Mouse (Mus musculus) forebrain, embryonic 13.5 days (tissue): Measurements from ENCODE around the gene Arhgdib. TPM values are rescaled to one million over a fixed set of nuclear protein-coding genes. Genes with fewer than 3 reads are reported as not detected.
"Not testable (repeated sequence)": the region's sequence is repeated elsewhere in the genome, so short reads cannot be mapped to it uniquely, and the experiment has no call there.

Experiments used
- ATAC-seq: fragments of 200-750 bp; cut with Nextera tagmentation; 2 replicates; pipeline ENCODE4 v1.8.0; 2017
- H3K27ac ChIP-seq: fragments of 300-500 bp; sonication (generic); 2 replicates; pipeline ENCODE4 v1.5.1; 2015; ENCODE audit warnings: inconsistent platforms, mild to moderate bottlenecking, moderate library complexity
- H3K27me3 ChIP-seq: fragments of 300-500 bp; sonication (generic); 2 replicates; pipeline ENCODE4 v1.6.1; 2015; ENCODE audit warnings: mild to moderate bottlenecking, inconsistent platforms
- H3K36me3 ChIP-seq: fragments of 300-500 bp; sonication (generic); 2 replicates; pipeline ENCODE4 v1.6.1; 2015; ENCODE audit warnings: mild to moderate bottlenecking, inconsistent platforms; ENCODE audit not compliant: poor library complexity, severe bottlenecking
- H3K4me1 ChIP-seq: fragments of 300-500 bp; sonication (generic); 2 replicates; pipeline ENCODE4 v1.6.1; 2015; ENCODE audit warnings: inconsistent platforms
- H3K4me2 ChIP-seq: fragments of 300-500 bp; sonication (generic); 2 replicates; pipeline ENCODE4 v1.6.1; 2015; ENCODE audit warnings: inconsistent platforms, mild to moderate bottlenecking, moderate library complexity
- H3K4me3 ChIP-seq: fragments of 300-500 bp; sonication (generic); 2 replicates; pipeline ENCODE4 v1.5.1; 2015; ENCODE audit warnings: mild to moderate bottlenecking, inconsistent platforms
- H3K9ac ChIP-seq: fragments of 300-500 bp; sonication (generic); 2 replicates; pipeline ENCODE4 v1.6.1; 2015; ENCODE audit warnings: mild to moderate bottlenecking, inconsistent platforms
- H3K9me3 ChIP-seq: fragments of 300-500 bp; sonication (generic); replicated peaks from 2 replicates; pipeline ENCODE4 v1.6.1; 2016; ENCODE audit warnings: inconsistent platforms
- WGBS: fragments of 180-500 bp; shearing (Covaris S2); methylation state at CpG from one replicate; pipeline ENCODE4 v1.1.7; 2015; 5-methylcytosine and 5-hydroxymethylcytosine counted together
- polyA plus RNA-seq: library from polyadenylated mRNA; unstranded; fragments of >200 nt; fragmentation: Nextera tagmentation; extraction: Ambion mirVana; gene quantifications from 2 replicates; pipeline ENCODE4 v1.2.1, GENCODE M21; 2015

Gene Arhgdib
- polyA plus RNA-seq, 1 experiment from 2014 or later: 11.5 TPM

DNA sequence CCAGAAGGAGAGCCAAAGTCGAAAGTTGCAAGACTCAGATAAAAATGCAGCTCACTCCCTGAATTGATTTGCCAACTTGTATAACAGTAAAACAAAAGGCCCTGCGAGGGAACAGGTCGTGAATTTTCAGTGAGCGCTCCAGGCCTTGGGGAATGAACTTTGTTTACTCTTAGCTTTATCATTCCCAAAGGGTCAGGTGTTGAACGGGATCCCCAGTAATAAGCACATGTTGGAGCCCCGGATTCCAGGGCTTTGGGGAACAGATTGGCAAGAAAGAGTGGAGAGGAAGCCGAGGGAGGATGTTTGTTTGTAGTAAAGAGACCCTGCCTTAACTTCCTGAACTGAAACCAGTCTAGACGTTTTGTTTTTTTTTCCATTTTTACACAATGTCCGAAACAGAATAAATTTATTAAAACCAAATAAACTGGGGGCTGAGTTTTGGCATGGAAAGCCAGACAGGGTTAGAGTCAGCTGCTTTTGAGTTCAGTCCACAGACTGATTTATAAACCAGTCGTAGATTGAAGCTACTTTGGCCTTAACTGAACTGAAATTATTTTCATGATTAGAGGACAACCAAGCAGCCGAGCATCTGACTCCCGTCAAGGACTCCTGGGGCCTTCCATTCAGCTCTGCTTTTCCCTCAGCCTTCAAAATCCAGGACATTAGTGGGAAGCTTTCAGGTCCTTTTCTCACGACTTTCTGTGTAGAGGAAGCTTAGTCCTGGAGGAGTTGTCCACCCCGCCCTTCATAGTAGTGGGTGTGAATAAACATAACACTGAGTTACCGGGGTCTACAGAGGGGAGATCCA, 47.0 kb downstream of the Arhgdib start:
- Histone ChIP-seq H3K27ac (no peak overlapping the region), H3K4me1 (no peaks in the 10 kb centered on the region), H3K36me3 (no peaks in the 10 kb centered on the region), H3K9me3 (no peaks in the 10 kb centered on the region), H3K9ac (no peak overlapping the region), H3K27me3 (no peaks in the 10 kb centered on the region), H3K4me2 (no peak overlapping the region), H3K4me3 (no peak overlapping the region)
- no peak for ATAC-seq
- 67% methylated on average over 15 of the region's 15 CpGs for WGBS

GRCm38 (mm10) chr6:136892002-136892401, 49.7 kb downstream of the Arhgdib start:
- 84% methylated on average over 2 of the region's 2 CpGs for WGBS
- no peaks in the 10 kb centered on the region for H3K36me3 ChIP-seq
- ATAC-seq: no peak
- H3K4me2 ChIP-seq: no peak overlapping the region
- no peaks in the 10 kb centered on the region for H3K4me1 ChIP-seq
- no peaks in the 10 kb centered on the region for H3K9me3 ChIP-seq
- no peak overlapping the region for H3K9ac ChIP-seq
- no peaks in the 10 kb centered on the region for H3K27me3 ChIP-seq
- H3K4me3 ChIP-seq: no peak overlapping the region
- no peak overlapping the region for H3K27ac ChIP-seq

DNA sequence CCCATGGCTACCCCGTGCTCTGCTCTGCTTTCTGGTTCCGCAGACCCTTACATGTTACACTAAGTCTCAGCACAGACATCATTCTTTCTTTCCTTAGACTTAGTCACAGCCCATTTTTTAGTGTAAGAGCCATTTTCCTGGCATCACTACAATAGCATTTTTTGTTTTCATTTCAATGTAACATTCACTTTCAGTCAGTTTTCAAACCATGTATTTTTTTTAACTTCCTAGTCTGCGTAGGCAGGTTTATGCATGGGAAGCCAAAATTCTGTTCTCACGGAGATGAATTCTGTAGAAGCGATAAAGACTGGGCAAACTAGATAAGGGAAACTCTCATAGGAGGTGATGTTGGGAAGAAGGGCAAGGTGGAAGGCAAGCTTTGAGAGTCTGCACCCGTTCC, 52.1 kb downstream of the Arhgdib start:
- no peak overlapping the region for H3K4me2 ChIP-seq
- WGBS: 96% methylated on average over 6 of the region's 6 CpGs
- H3K27me3 ChIP-seq: no peaks in the 10 kb centered on the region
- H3K27ac ChIP-seq: no peak overlapping the region
- H3K4me1 ChIP-seq: no peaks in the 10 kb centered on the region
- H3K9me3 ChIP-seq: no peaks in the 10 kb centered on the region
- no peak for ATAC-seq
- no peaks in the 10 kb centered on the region for H3K36me3 ChIP-seq
- no peak overlapping the region for H3K4me3 ChIP-seq
- H3K9ac ChIP-seq: no peak overlapping the region

DNA sequence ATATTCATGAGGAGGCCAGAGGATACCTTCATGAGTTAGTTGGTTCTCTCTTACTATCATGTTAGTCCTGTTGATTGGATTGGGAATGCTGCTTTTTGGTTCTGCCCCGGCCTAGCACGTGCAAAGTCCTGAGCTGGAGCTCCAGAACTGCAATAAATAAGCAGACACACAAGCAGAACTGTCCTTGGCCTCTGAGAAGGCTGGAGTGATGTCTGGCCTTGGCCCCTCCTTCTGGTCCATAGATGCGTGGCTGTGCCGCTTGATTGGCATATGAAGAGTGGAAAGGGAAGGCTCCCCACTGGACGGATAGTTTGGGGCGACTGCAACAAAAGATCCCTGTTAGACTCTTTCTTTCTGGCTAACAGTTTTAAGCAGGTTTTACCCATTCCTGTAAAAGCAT, 52.6 kb downstream of the Arhgdib start:
- WGBS: 92% methylated on average over 6 of the region's 6 CpGs
- H3K36me3 ChIP-seq: no peaks in the 10 kb centered on the region

DNA sequence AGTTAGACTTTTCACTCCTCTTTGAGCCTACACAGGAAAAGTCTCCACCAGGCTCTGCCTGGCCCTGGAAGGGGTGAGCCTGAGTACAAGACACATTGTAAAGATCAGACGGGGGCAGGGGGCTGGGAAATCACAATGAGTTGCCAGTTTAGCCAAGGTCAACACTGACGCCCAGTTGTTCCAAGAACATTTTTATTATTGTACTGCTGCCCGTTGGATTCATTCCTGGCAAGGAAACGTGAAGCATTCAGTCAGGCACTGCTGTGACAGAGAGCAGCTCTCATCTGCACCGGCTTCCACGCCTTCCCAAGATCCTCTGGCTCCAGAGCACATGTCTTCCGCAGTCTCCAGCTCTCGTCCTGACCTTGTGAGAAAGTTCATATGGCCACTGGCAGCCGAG, 53.8 kb downstream of the Arhgdib start:
- no peak overlapping the region for H3K27ac ChIP-seq
- H3K36me3 ChIP-seq: no peaks in the 10 kb centered on the region
- H3K9ac ChIP-seq: no peak overlapping the region
- H3K27me3 ChIP-seq: no peaks in the 10 kb centered on the region
- no peak overlapping the region for H3K4me2 ChIP-seq
- no peaks in the 10 kb centered on the region for H3K4me1 ChIP-seq
- 84% methylated on average over 9 of the region's 9 CpGs for WGBS
- H3K9me3 ChIP-seq: no peaks in the 10 kb centered on the region
- H3K4me3 ChIP-seq: no peak overlapping the region
- ATAC-seq: no peak

More for the DNA sequence above, 52.6 kb downstream of the Arhgdib start:
- ATAC-seq: no peak
- Histone ChIP-seq H3K4me3 (no peak overlapping the region), H3K4me2 (no peak overlapping the region), H3K9ac (no peak overlapping the region), H3K4me1 (no peaks in the 10 kb centered on the region), H3K9me3 (no peaks in the 10 kb centered on the region), H3K27me3 (no peaks in the 10 kb centered on the region), H3K27ac (no peak overlapping the region)

DNA sequence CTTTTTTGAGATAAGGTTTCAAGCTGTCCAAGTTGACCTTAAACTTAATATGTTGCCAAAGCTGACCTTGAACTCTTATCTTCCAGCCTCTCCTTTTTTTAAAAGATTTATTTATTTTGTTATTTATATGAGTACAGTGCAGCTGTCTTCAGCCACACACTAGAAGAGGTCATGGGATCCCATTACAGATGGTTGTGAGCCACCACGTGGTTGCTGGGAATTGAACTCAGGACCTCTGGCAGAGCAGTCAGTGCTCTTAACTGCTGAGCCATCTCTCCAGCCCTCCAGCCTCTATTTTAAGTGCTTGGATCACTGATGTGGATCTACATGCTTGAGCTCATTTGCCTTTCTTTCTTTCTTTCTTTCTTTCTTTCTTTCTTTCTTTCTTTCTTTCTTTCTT, 56.9 kb downstream of the Arhgdib start:
- 54% methylated on average over 1 of the region's 1 CpGs for WGBS
- not testable (repeated sequence) for H3K4me1 ChIP-seq, H3K9ac ChIP-seq, H3K36me3 ChIP-seq, H3K27ac ChIP-seq, H3K4me3 ChIP-seq, H3K27me3 ChIP-seq, H3K9me3 ChIP-seq, H3K4me2 ChIP-seq, ATAC-seq

- WGBS: 91% methylated on average over 6 of the region's 6 CpGs
- Histone ChIP-seq H3K27ac (no peak overlapping the region), H3K4me2 (no peak overlapping the region), H3K36me3 (no peaks in the 10 kb centered on the region), H3K4me1 (no peaks in the 10 kb centered on the region), H3K9me3 (no peaks in the 10 kb centered on the region), H3K4me3 (no peak overlapping the region), H3K9ac (no peak overlapping the region), H3K27me3 (no peaks in the 10 kb centered on the region)
- ATAC-seq: no peak
These were observed 57.7 kb downstream of the Arhgdib start for GRCm38 (mm10) chr6:136883961-136884360.

GRCm38 (mm10) chr6:136883431-136883915, 58.2 kb downstream of the Arhgdib start:
- H3K4me3 ChIP-seq: no peak overlapping the region
- WGBS: 88% methylated on average over 3 of the region's 3 CpGs
- no peaks in the 10 kb centered on the region for H3K36me3 ChIP-seq
- no peak overlapping the region for H3K27ac ChIP-seq
- no peaks in the 10 kb centered on the region for H3K9me3 ChIP-seq
- no peak overlapping the region for H3K4me2 ChIP-seq
- H3K9ac ChIP-seq: no peak overlapping the region
- H3K27me3 ChIP-seq: no peaks in the 10 kb centered on the region
- no peaks in the 10 kb centered on the region for H3K4me1 ChIP-seq
- ATAC-seq: no peak

DNA sequence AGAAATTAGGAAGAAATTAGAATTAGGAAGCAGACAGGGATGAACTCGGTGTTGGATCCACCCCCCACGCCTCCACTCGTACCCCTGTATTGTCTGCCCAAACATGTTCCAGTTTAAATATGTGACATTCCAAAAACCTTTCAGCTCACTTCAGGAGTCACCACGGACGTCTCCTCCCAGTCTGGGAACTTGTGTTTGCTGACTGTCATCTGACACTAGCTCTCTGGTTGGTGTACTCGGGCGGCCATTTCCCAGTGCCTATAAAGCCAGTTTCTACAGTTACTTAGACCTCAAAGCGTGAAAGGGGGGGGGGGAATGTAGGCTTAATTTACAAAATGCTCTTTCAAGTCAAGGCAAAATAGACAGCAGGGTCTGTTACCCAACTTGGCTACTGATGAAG, 60.0 kb downstream of the Arhgdib start:
- H3K36me3 ChIP-seq: no peaks in the 10 kb centered on the region
- no peak overlapping the region for H3K27ac ChIP-seq
- no peaks in the 10 kb centered on the region for H3K9me3 ChIP-seq
- H3K4me1 ChIP-seq: no peaks in the 10 kb centered on the region
- ATAC-seq: no peak
- no peak overlapping the region for H3K4me2 ChIP-seq
- 83% methylated on average over 8 of the region's 8 CpGs for WGBS
- H3K4me3 ChIP-seq: no peak overlapping the region
- no peak overlapping the region for H3K9ac ChIP-seq
- no peaks in the 10 kb centered on the region for H3K27me3 ChIP-seq

- no peaks in the 10 kb centered on the region for H3K9me3 ChIP-seq
These were observed 66.0 kb downstream of the Arhgdib start, which contains the start of gene Mgp for GRCm38 (mm10) chr6:136875670-136876069. TSS of gene Mgp (minus strand) at chr6:136875823.

GRCm38 (mm10) chr6:136874599-136874998, 67.1 kb downstream of the Arhgdib start:
- H3K9ac ChIP-seq: no peak overlapping the region
- no peak for ATAC-seq
- 29% methylated on average over 8 of the region's 8 CpGs for WGBS
- peaks cover 6% of the 10 kb centered on the region; the same call in 1 of the 2 replicates for H3K4me1 ChIP-seq
- H3K27me3 ChIP-seq: no peaks in the 10 kb centered on the region
- no peak overlapping the region for H3K27ac ChIP-seq
- no peaks in the 10 kb centered on the region for H3K36me3 ChIP-seq
- H3K9me3 ChIP-seq: no peaks in the 10 kb centered on the region
- no peak overlapping the region for H3K4me3 ChIP-seq
- no peak overlapping the region for H3K4me2 ChIP-seq

More at GRCm38 (mm10) chr6:136875670-136876069, 66.0 kb downstream of the Arhgdib start, which contains the start of gene Mgp:
- Histone ChIP-seq H3K4me1 (peaks cover 6% of the 10 kb centered on the region; the same call in 1 of the 2 replicates), H3K9ac (no peak within 1 kb of the TSS), H3K27ac (no peak within 1 kb of the TSS), H3K4me3 (no peak within 1 kb of the TSS), H3K27me3 (no peaks in the 10 kb centered on the region), H3K36me3 (no peaks in the 10 kb centered on the region), H3K4me2 (no peak within 1 kb of the TSS)
- WGBS: 62% methylated on average over 9 of the region's 9 CpGs
- no peak for ATAC-seq
